Mouse (Mus musculus) stomach, embryonic 15.5 days (tissue): ENCODE results near the gene Gm36176. TPM values are rescaled to one million over a fixed set of nuclear protein-coding genes. Genes with fewer than 3 reads are reported as not detected.

Experiments
- ATAC-seq: fragments of 200-750 bp; cut with Nextera tagmentation; 2 replicates; pipeline ENCODE4 v1.8.0; 2017; ENCODE audit warnings: low read depth, moderate number of reproducible peaks, moderate TSS enrichment; ENCODE audit not compliant: insufficient read depth, low FRiP score
- H3K27ac ChIP-seq: fragments of 300-500 bp; sonication (generic); 2 replicates; pipeline ENCODE4 v1.5.1; 2015; ENCODE audit warnings: mild to moderate bottlenecking, inconsistent platforms
- H3K27me3 ChIP-seq: fragments of 300-500 bp; sonication (generic); replicated peaks from 2 replicates; pipeline ENCODE4 v1.6.1; 2015; ENCODE audit warnings: inconsistent platforms
- H3K36me3 ChIP-seq: fragments of 300-500 bp; sonication (generic); 2 replicates; pipeline ENCODE4 v1.6.1; 2015; ENCODE audit warnings: inconsistent platforms
- H3K4me1 ChIP-seq: fragments of 300-500 bp; sonication (generic); 2 replicates; pipeline ENCODE4 v1.6.1; 2015; ENCODE audit warnings: inconsistent platforms
- H3K4me2 ChIP-seq: fragments of 300-500 bp; sonication (generic); 2 replicates; pipeline ENCODE4 v1.6.1; 2015; ENCODE audit warnings: mild to moderate bottlenecking, inconsistent platforms
- H3K4me3 ChIP-seq: fragments of 300-500 bp; sonication (generic); replicated peaks from 2 replicates; pipeline ENCODE4 v1.5.1; 2015; ENCODE audit warnings: inconsistent platforms
- H3K9ac ChIP-seq: fragments of 300-500 bp; sonication (generic); 2 replicates; pipeline ENCODE4 v1.6.1; 2015; ENCODE audit warnings: inconsistent platforms
- H3K9me3 ChIP-seq: fragments of 300-500 bp; sonication (generic); 2 replicates; pipeline ENCODE4 v1.6.1; 2016; ENCODE audit warnings: inconsistent platforms
- WGBS: fragments of 180-500 bp; shearing (Covaris S2); methylation state at CpG from one replicate; pipeline ENCODE4 v1.1.7; 2015; 5-methylcytosine and 5-hydroxymethylcytosine counted together
- polyA plus RNA-seq: library from polyadenylated mRNA; unstranded; fragments of >200 nt; fragmentation: Nextera tagmentation; extraction: Ambion mirVana; gene quantifications from 2 replicates; pipeline ENCODE4 v1.2.1, GENCODE M21; 2015

Gene Gm36176
- polyA plus RNA-seq, 1 experiment from 2014 or later, result not detected

DNA sequence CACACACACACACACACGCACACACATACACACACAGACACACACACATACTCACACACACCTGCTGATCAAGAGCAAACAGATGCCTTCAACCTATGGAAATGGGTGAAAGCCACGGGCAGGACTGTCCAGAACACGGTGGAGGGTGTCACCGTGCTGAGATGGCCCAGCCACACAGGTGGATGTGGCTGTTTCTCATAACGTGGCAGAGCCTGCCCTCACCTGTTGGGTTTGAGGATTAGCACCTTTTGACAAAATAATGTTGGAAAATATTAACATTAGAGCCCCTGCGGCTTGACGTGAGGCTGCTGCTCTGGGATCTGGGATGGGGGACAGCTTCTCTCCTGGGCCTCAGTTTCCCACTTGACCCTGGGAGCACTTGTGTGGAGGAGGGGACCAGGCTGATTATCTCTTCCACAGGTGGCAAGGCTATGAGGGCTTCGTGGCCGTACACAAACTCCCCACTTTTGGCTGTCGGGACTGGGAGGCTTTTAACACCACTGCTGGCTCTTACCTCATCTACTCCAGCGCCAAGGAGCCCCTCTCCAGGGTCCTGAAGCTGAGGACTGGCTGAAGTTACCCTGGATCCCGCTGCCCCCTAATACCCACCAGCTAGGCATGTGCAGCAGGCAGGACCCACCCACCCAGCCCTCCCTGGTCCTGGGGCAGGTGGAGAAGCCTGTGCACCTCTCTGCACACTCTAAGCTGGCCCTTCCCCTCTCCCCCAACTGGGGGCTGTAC, 39.6 kb downstream of the Gm36176 start:
- Histone ChIP-seq H3K36me3 (no peaks in the 10 kb centered on the region), H3K9ac (no peak overlapping the region), H3K27me3 (no peaks in the 10 kb centered on the region), H3K4me1 (no peaks in the 10 kb centered on the region), H3K9me3 (no peaks in the 10 kb centered on the region), H3K4me2 (no peak overlapping the region), H3K27ac (no peak overlapping the region), H3K4me3 (no peak overlapping the region)
- no peak for ATAC-seq
- 43% methylated on average over 12 of the region's 12 CpGs for WGBS

GRCm38 (mm10) chr10:77890987-77891565, 44.5 kb downstream of the Gm36176 start:
- no peaks in the 10 kb centered on the region for H3K4me1 ChIP-seq
- H3K27ac ChIP-seq, result no peak overlapping the region
- WGBS, result 75% methylated on average over 8 of the region's 8 CpGs
- no peak overlapping the region for H3K9ac ChIP-seq
- H3K36me3 ChIP-seq, result no peaks in the 10 kb centered on the region
- no peaks in the 10 kb centered on the region for H3K9me3 ChIP-seq
- H3K4me3 ChIP-seq, result no peak overlapping the region
- H3K4me2 ChIP-seq, result no peak overlapping the region
- no peaks in the 10 kb centered on the region for H3K27me3 ChIP-seq
- no peak for ATAC-seq

GRCm38 (mm10) chr10:77895562-77895961, 49.0 kb downstream of the Gm36176 start:
- H3K4me3 ChIP-seq, result no peak overlapping the region
- H3K36me3 ChIP-seq, result no peaks in the 10 kb centered on the region
- no peak for ATAC-seq
- WGBS, result 51% methylated on average over 5 of the region's 5 CpGs
- H3K4me2 ChIP-seq, result no peak overlapping the region
- H3K27me3 ChIP-seq, result no peaks in the 10 kb centered on the region
- H3K9me3 ChIP-seq, result no peaks in the 10 kb centered on the region
- H3K4me1 ChIP-seq, result no peaks in the 10 kb centered on the region
- no peak overlapping the region for H3K9ac ChIP-seq
- no peak overlapping the region for H3K27ac ChIP-seq

Other genes starting within 250 kb of the Gm36176 start
- 324 and 334 TPM in 2 replicates for gene Sumo3, start 240.7 kb upstream of the Gm36176 start, polyA plus RNA-seq
- 4.8 TPM in 1 of 2 replicates, not detected in the other for gene Gm49325, start 240.6 kb upstream of the Gm36176 start, polyA plus RNA-seq
- 70.7 and 73.3 TPM in 2 replicates for gene Ube2g2, start 224.5 kb upstream of the Gm36176 start, polyA plus RNA-seq
- 0.85 and 1.0 TPM in 2 replicates for gene Tspear, start 160.2 kb upstream of the Gm36176 start, polyA plus RNA-seq
- gene Gm19402, start 156.0 kb upstream of the Gm36176 start, polyA plus RNA-seq, result not detected in 2 replicates
- gene Gm9508, start 149.6 kb upstream of the Gm36176 start, polyA plus RNA-seq, result not detected in 2 replicates
- not detected in 2 replicates for gene Gm10272, start 140.2 kb upstream of the Gm36176 start, polyA plus RNA-seq
- gene Gm10024, start 135.3 kb upstream of the Gm36176 start, polyA plus RNA-seq, result 0.35 TPM in 1 of 2 replicates, not detected in the other
- gene Gm10142, start 131.0 kb upstream of the Gm36176 start, polyA plus RNA-seq, result not detected in 2 replicates
- not detected in 2 replicates for gene Krtap12-1, start 126.2 kb upstream of the Gm36176 start, polyA plus RNA-seq
- not detected in 2 replicates for gene Gm10100, start 120.3 kb upstream of the Gm36176 start, polyA plus RNA-seq
- not detected in 2 replicates for gene Gm18596, start 104.2 kb upstream of the Gm36176 start, polyA plus RNA-seq
- gene Gm9736, start 95.4 kb upstream of the Gm36176 start, polyA plus RNA-seq, result not detected in 2 replicates
- gene Gm3233, start 87.1 kb upstream of the Gm36176 start, polyA plus RNA-seq, result not detected in 2 replicates
- not detected in 2 replicates for gene Gm3238, start 75.5 kb upstream of the Gm36176 start, polyA plus RNA-seq
- gene Gm7138, start 69.9 kb upstream of the Gm36176 start, polyA plus RNA-seq, result not detected in 2 replicates
- gene Gm3250, start 64.3 kb upstream of the Gm36176 start, polyA plus RNA-seq, result not detected in 2 replicates
- gene Gm7137, start 58.6 kb upstream of the Gm36176 start, polyA plus RNA-seq, result not detected in 2 replicates
- gene Gm9639, start 51.7 kb upstream of the Gm36176 start, polyA plus RNA-seq, result not detected in 2 replicates
- gene Gm19668, start 47.7 kb upstream of the Gm36176 start, polyA plus RNA-seq, result not detected in 2 replicates
- gene Gm9507, start 35.0 kb upstream of the Gm36176 start, polyA plus RNA-seq, result not detected in 2 replicates
- gene Gm2696, start 32.1 kb upstream of the Gm36176 start, polyA plus RNA-seq, result not detected in 2 replicates
- not detected in 2 replicates for gene Krtap10-4, start 19.7 kb upstream of the Gm36176 start, polyA plus RNA-seq
- gene Krtap10-10, start 10.9 kb upstream of the Gm36176 start, polyA plus RNA-seq, result not detected in 2 replicates
- not detected in 2 replicates for gene Gm10318, start 6.1 kb downstream of the Gm36176 start, polyA plus RNA-seq
- gene Gm3285, start 15.2 kb downstream of the Gm36176 start, polyA plus RNA-seq, result not detected in 2 replicates
- 5.0 and 6.4 TPM in 2 replicates for gene Lrrc3, start 55.7 kb downstream of the Gm36176 start, polyA plus RNA-seq
- gene Trpm2, start 123.8 kb downstream of the Gm36176 start, polyA plus RNA-seq, result 1.2 TPM in 2 replicates
- gene 1810043G02Rik, start 131.7 kb downstream of the Gm36176 start, polyA plus RNA-seq, result 23.6 and 26.7 TPM in 2 replicates
- gene Pfkl, start 163.3 kb downstream of the Gm36176 start, polyA plus RNA-seq, result 193 and 202 TPM in 2 replicates
- gene Dnmt3l, start 195.1 kb downstream of the Gm36176 start, polyA plus RNA-seq, result 0.35 and 0.86 TPM in 2 replicates
- gene Aire, start 196.8 kb downstream of the Gm36176 start, polyA plus RNA-seq, result 0.68 and 0.75 TPM in 2 replicates
- 5.1 and 5.3 TPM in 2 replicates for gene Icosl, start 222.5 kb downstream of the Gm36176 start, polyA plus RNA-seq